Mouse (Mus musculus): ENCODE results near the gene Cflar. TPM values are rescaled to one million over a fixed set of nuclear protein-coding genes. Genes with fewer than 3 reads are reported as not detected.
A peak's percentile ranks its signal among the peaks of the same experiment; 100 is the strongest.
"Not testable (repeated sequence)": the region's sequence is repeated elsewhere in the genome, so short reads cannot be mapped to it uniquely, and the experiment has no call there.

Cflar gene
- polyA plus RNA-seq, 1 experiment = 5.3 TPM

- TF ChIP-seq GATA1 (IDR thresholded peaks at IDR 0.05; ENCODE audit: borderline replicate concordance, low read length) = no peak
- no peak for TF ChIP-seq FLI1 (IDR thresholded peaks at IDR 0.05; ENCODE audit: low read length)
- Histone ChIP-seq H3K9me3 (peaks cover 5% of the 10 kb centered on the region; the same call in 1 of the 2 replicates), H3K4me3 (replicated peaks) (peak overlapping the region; percentile 96), H3K4me1 (peaks cover 31% of the 10 kb centered on the region), H3K27me3 (replicated peaks) (no peaks in the 10 kb centered on the region), H3K36me3 (replicated peaks; ENCODE audit: low read length) (peaks cover 13% of the 10 kb centered on the region)
Observed at GRCm38 (mm10) chr1:58794705-58795104, 83.4 kb downstream of the Cflar start.

- no peaks in the 10 kb centered on the region for H3K27me3 ChIP-seq (replicated peaks)
- H3K36me3 ChIP-seq (replicated peaks; ENCODE audit: low read length) = peaks cover 21% of the 10 kb centered on the region
- peaks cover 5% of the 10 kb centered on the region; the same call in 1 of the 2 replicates for H3K9me3 ChIP-seq
- TF ChIP-seq FLI1 (IDR thresholded peaks at IDR 0.05; ENCODE audit: low read length) = no peak
- TF ChIP-seq GATA1 (IDR thresholded peaks at IDR 0.05; ENCODE audit: borderline replicate concordance, low read length) = no peak
- peak within 1 kb of the TSS; percentile 96 for H3K4me3 ChIP-seq (replicated peaks)
- H3K4me1 ChIP-seq = peaks cover 34% of the 10 kb centered on the region
Observed at GRCm38 (mm10) chr1:58795291-58796058, 84.2 kb downstream of the Cflar start, which contains the start of gene Casp8. Gene Casp8 (plus strand): TSS chr1:58795374.

- no peak for TF ChIP-seq FLI1 (IDR thresholded peaks at IDR 0.05; ENCODE audit: low read length)
- peak overlapping the region; percentile 96 for H3K4me3 ChIP-seq (replicated peaks)
- H3K4me1 ChIP-seq = peaks cover 35% of the 10 kb centered on the region
- peaks cover 5% of the 10 kb centered on the region; the same call in 1 of the 2 replicates for H3K9me3 ChIP-seq
- H3K36me3 ChIP-seq (replicated peaks; ENCODE audit: low read length) = peaks cover 23% of the 10 kb centered on the region
- H3K27me3 ChIP-seq (replicated peaks) = no peaks in the 10 kb centered on the region
Observed at GRCm38 (mm10) chr1:58796059-58796363, 84.7 kb downstream of the Cflar start.

DNA sequence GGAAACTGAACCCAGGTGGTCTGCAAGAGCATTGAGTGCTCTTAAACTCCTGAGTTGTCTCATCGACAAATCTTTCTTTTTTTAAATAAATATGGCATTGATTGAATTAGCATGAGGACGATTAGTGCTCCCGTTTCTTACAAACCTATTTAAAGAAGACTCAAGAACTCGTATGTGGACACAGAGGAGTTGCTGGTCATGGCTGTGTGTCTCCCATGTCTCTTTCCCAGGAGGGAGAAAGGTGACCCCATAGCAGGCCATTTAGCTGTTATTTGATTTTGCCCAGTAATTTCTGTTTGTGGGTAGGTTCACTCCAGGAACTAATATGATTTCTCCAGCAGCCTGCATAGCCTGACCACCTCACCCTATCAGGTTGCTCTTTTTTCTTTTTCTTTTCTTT, 85.5 kb downstream of the Cflar start:
- Histone ChIP-seq H3K4me1 (peaks cover 38% of the 10 kb centered on the region), H3K27me3 (replicated peaks) (no peaks in the 10 kb centered on the region), H3K4me3 (replicated peaks) (peak overlapping the region; percentile 86), H3K36me3 (replicated peaks; ENCODE audit: low read length) (peaks cover 23% of the 10 kb centered on the region), H3K9me3 (peaks cover 5% of the 10 kb centered on the region; the same call in 1 of the 2 replicates)
- TF ChIP-seq GATA1 (IDR thresholded peaks at IDR 0.05; ENCODE audit: borderline replicate concordance, low read length) (no peak), FLI1 (IDR thresholded peaks at IDR 0.05; ENCODE audit: low read length) (no peak)

DNA sequence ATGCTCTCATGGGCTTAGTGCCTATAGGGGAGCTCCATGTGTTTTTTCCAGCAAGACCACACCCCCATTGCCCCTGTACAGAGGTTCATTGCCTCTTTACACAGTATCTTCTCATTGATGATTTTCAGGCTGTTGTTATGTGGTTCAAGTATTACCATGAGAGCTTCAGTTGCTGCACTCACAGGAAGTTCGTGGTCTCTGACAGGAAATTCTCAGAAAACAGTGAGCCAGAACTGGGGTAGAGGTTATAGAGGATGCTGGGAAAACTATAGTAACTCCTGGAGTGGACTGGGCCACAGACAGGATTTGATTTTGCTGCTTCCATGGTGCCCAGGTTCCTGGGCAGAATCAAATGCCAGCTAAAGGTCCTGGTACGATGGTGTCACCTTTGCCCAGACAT, 86.1 kb downstream of the Cflar start:
- H3K9me3 ChIP-seq = peaks cover 5% of the 10 kb centered on the region; the same call in 1 of the 2 replicates
- H3K36me3 ChIP-seq (replicated peaks; ENCODE audit: low read length) = peaks cover 23% of the 10 kb centered on the region
- peaks cover 41% of the 10 kb centered on the region for H3K4me1 ChIP-seq
- TF ChIP-seq FLI1 (IDR thresholded peaks at IDR 0.05; ENCODE audit: low read length) (peak; percentile 49; the same call in 1 of the 2 replicates), GATA1 (IDR thresholded peaks at IDR 0.05; ENCODE audit: borderline replicate concordance, low read length) (no peak)
- H3K27me3 ChIP-seq (replicated peaks) = no peaks in the 10 kb centered on the region
- H3K4me3 ChIP-seq (replicated peaks) = peak overlapping the region; percentile 86

DNA sequence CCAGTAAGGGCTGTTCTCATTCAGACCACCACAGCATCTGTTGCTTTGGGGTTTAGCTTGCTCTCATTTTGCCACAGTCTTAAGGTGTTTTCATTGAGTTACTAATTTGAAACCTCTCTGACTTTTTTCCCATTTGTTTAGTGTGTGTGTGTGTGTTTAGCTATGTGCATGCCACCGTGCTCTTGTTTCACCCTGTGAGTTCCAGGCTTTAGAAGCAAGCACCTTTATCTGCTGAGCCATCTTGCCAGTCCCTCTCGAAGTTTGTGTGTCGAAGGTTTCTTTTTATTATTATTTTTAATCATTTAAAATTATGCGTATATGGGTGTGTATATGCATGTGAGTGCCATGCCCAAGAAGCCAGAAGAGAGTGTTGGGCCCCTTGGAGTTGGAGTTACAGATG, 87.6 kb downstream of the Cflar start:
- Histone ChIP-seq H3K4me3 (replicated peaks) (no peak overlapping the region), H3K27me3 (replicated peaks) (no peaks in the 10 kb centered on the region), H3K4me1 (peaks cover 56% of the 10 kb centered on the region), H3K9me3 (peaks cover 5% of the 10 kb centered on the region; the same call in 1 of the 2 replicates), H3K36me3 (replicated peaks; ENCODE audit: low read length) (peaks cover 23% of the 10 kb centered on the region)
- no peak for TF ChIP-seq FLI1 (IDR thresholded peaks at IDR 0.05; ENCODE audit: low read length)
- no peak for TF ChIP-seq GATA1 (IDR thresholded peaks at IDR 0.05; ENCODE audit: borderline replicate concordance, low read length)

- not testable (repeated sequence) for H3K4me3 ChIP-seq (replicated peaks); H3K9me3 ChIP-seq; H3K27me3 ChIP-seq (replicated peaks)
- peaks cover 49% of the 10 kb centered on the region for H3K4me1 ChIP-seq
- peaks cover 28% of the 10 kb centered on the region for H3K36me3 ChIP-seq (replicated peaks; ENCODE audit: low read length)
Observed at GRCm38 (mm10) chr1:58800644-58801043, 89.3 kb downstream of the Cflar start.

GRCm38 (mm10) chr1:58801558-58802285, 90.4 kb downstream of the Cflar start:
- H3K36me3 ChIP-seq (replicated peaks; ENCODE audit: low read length) = peaks cover 30% of the 10 kb centered on the region
- H3K4me1 ChIP-seq = peaks cover 50% of the 10 kb centered on the region
- H3K27me3 ChIP-seq (replicated peaks) = no peaks in the 10 kb centered on the region
- no peak for TF ChIP-seq GATA1 (IDR thresholded peaks at IDR 0.05; ENCODE audit: borderline replicate concordance, low read length)
- TF ChIP-seq FLI1 (IDR thresholded peaks at IDR 0.05; ENCODE audit: low read length) = no peak
- H3K9me3 ChIP-seq = peaks cover 5% of the 10 kb centered on the region; the same call in 1 of the 2 replicates
- H3K4me3 ChIP-seq (replicated peaks) = peak overlapping the region; percentile 89

DNA sequence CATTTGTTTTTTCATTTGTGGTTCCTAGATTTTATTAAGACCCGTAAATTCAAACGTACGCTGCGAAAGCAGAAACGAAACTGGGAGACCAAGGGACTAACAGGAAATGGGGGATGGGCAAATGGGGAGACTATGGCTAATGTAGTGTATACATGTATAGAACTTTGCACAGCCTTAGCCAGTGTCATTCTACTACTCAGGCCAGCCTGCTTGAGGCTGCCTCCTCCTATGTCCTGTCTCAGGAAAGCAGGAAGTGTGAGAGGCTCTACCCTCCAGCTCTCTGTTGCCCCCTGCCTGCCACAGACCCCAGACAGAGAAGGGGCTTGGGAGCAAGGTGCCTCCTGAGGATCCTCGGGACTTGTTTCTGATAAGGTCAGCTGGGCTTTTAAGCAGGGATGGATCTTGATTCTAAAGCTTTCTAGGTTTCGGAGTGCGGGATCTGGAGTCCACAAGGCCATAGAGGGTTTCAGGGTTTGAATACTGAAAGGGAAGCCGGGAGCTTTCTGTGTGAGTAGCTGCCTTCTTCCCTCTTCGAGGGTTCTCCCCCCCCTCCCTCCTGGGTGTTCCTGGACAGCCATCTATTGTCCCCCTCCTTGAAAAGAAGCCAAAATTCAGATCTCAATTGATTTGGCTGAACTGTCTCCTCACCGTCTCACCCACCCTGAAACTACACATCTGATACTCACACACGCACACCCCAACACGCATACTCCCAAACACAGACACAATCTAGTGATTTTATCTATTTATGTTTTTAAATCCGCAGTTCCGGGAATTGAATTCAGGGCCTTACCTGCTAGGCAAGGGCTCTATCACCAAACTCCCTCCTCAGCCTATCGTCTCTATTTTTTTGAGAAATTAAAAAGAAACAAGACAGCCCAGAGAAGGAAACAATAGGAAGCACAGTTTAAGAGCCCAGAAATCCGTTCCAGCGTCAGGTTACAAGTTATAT, 91.3 kb downstream of the Cflar start:
- peaks cover 41% of the 10 kb centered on the region for H3K4me1 ChIP-seq

More for the DNA sequence above, 91.3 kb downstream of the Cflar start:
- H3K36me3 ChIP-seq (replicated peaks; ENCODE audit: low read length) = peaks cover 39% of the 10 kb centered on the region
- H3K9me3 ChIP-seq = peaks cover 8% of the 10 kb centered on the region; the same call in 1 of the 2 replicates
- H3K4me3 ChIP-seq (replicated peaks) = peak overlapping the region; percentile 89
- H3K27me3 ChIP-seq (replicated peaks) = no peaks in the 10 kb centered on the region
- TF ChIP-seq GATA1 (IDR thresholded peaks at IDR 0.05; ENCODE audit: borderline replicate concordance, low read length) = no peak
- TF ChIP-seq FLI1 (IDR thresholded peaks at IDR 0.05; ENCODE audit: low read length) = no peak

Data from megakaryocyte, embryonic 14.5 days (primary cell).